In the genomic region with DNA sequence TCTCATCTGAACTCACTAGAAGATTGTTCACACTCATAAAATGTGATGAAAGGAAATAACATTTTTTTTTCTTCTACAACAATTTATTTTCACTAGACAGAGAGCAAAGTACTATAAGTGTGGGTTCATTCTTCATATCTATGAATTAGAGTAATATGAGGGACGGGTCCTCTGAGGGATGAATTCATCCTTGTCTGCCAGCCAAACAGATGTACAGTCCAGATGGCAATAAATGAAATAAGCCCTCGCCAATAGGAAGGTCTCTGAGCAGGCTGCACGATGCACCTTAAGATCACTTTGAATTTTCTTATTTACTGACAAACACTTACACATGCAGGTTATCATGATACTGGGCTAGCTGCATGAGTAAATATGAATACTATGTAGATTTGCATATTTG, we compare ENCODE assay signal across 23 mouse cellular contexts.
A peak's percentile ranks its signal among the peaks of the same experiment; 100 is the strongest.
DNase-seq lines count a peak whose midpoint lies in the region; ATAC-seq and TF ChIP-seq lines count a peak whose summit lies in the region.
"Had no signal": no experiment of that assay in that cellular context is flagged by ENCODE, and none has a peak within 500 bp of the region (broad histone marks: within the 10 kb centered on the region; RNA-seq: fewer than 3 reads in every experiment).

No protein-coding gene starts in this region.

- ATAC-seq in cerebellum, adult (ENCODE audit: insufficient number of reproducible peaks, low FRiP score, low TSS enrichment) = no peak
- peak; percentile 55 for ATAC-seq in forebrain, embryonic 13.5 days
- peak; percentile 82; the same call in 1 of the 2 replicates for ATAC-seq in hindbrain, embryonic 16.5 days
- no peak for ATAC-seq in hindbrain, embryonic 12.5 days (ENCODE audit: low FRiP score)
- ATAC-seq in midbrain, postnatal 0 days (ENCODE audit: low FRiP score) = no peak
- ATAC-seq: activated CD4-positive, CD25-positive, alpha-beta regulatory T cell, adult 4 months; forebrain, embryonic 15.5 days; intestine, postnatal 0 days had no signal

- no peak overlapping the region for H3K4me2 ChIP-seq in forebrain, embryonic 13.5 days
- H3K4me2 ChIP-seq in hindbrain, embryonic 16.5 days (ENCODE audit: low read length) = no peak overlapping the region
- no peak overlapping the region for H3K4me2 ChIP-seq in hindbrain, embryonic 12.5 days (replicated peaks)
- no peak overlapping the region for H3K4me2 ChIP-seq in midbrain, postnatal 0 days (ENCODE audit: low read depth, low read length, poor library complexity, severe bottlenecking)
- H3K4me2 ChIP-seq: embryonic facial prominence, embryonic 12.5 days; embryonic facial prominence, embryonic 15.5 days; forebrain, embryonic 15.5 days; heart, embryonic 11.5 days had no signal

- H3K27ac ChIP-seq in forebrain, embryonic 13.5 days = no peak overlapping the region
- H3K27ac ChIP-seq in forebrain, embryonic 10.5 days = no peak overlapping the region
- H3K27ac ChIP-seq in hindbrain, embryonic 16.5 days (ENCODE audit: low read depth, low read length) = no peak overlapping the region
- no peak overlapping the region for H3K27ac ChIP-seq in hindbrain, embryonic 12.5 days
- H3K27ac ChIP-seq in midbrain, postnatal 0 days (ENCODE audit: low read depth, low read length) = no peak overlapping the region
- no peak overlapping the region for H3K27ac ChIP-seq in midbrain, embryonic 10.5 days (replicated peaks)
- H3K27ac ChIP-seq: embryonic facial prominence, embryonic 12.5 days; embryonic facial prominence, embryonic 15.5 days; forebrain, embryonic 15.5 days; gastrocnemius, adult 2 months had no signal

- WGBS in forebrain, embryonic 13.5 days = 58% methylated on average over 3 of the region's 3 CpGs
- WGBS in forebrain, embryonic 10.5 days = 92% methylated on average over 3 of the region's 3 CpGs
- WGBS in hindbrain, embryonic 16.5 days = 51% methylated on average over 3 of the region's 3 CpGs
- WGBS in hindbrain, embryonic 12.5 days = 76% methylated on average over 3 of the region's 3 CpGs
- WGBS in midbrain, postnatal 0 days = 78% methylated on average over 3 of the region's 3 CpGs
- WGBS in midbrain, embryonic 10.5 days = 92% methylated on average over 3 of the region's 3 CpGs

- H3K27me3 ChIP-seq in forebrain, embryonic 13.5 days = no peaks in the 10 kb centered on the region
- no peaks in the 10 kb centered on the region for H3K27me3 ChIP-seq in forebrain, embryonic 10.5 days (ENCODE audit: poor library complexity, severe bottlenecking)
- no peaks in the 10 kb centered on the region for H3K27me3 ChIP-seq in hindbrain, embryonic 16.5 days (replicated peaks; ENCODE audit: control insufficient read depth, insufficient read depth, low read length)
- H3K27me3 ChIP-seq in hindbrain, embryonic 12.5 days = no peaks in the 10 kb centered on the region
- no peaks in the 10 kb centered on the region for H3K27me3 ChIP-seq in midbrain, postnatal 0 days (ENCODE audit: insufficient read depth, low read length)
- H3K27me3 ChIP-seq in midbrain, embryonic 10.5 days (ENCODE audit: low read depth, poor library complexity, severe bottlenecking) = no peaks in the 10 kb centered on the region
- H3K27me3 ChIP-seq: embryonic facial prominence, embryonic 12.5 days; embryonic facial prominence, embryonic 15.5 days; forebrain, embryonic 15.5 days had no signal

- peak; percentile 70 to 77 for DNase-seq in cerebellum, postnatal 10 days
- DNase-seq in forebrain, embryonic 10.5 days (ENCODE audit: extremely low spot score, low spot score) = no peak
- DNase-seq in midbrain, postnatal 0 days (ENCODE audit: low spot score) = peak; percentile 58
- no peak for DNase-seq in midbrain, embryonic 10.5 days (ENCODE audit: low spot score)
- DNase-seq: adrenal gland, adult 8-10 months; adrenal gland, postnatal 25 days; cerebellum, adult 11 months; cerebellum, adult 2 months; cerebellum, postnatal 25 days; gastrocnemius, adult 2 months; gastrocnemius, postnatal 14 days; heart, adult 11 months; kidney, adult 2 months had no signal

- no peak for TF ChIP-seq CTCF in midbrain, postnatal 0 days (IDR thresholded peaks at IDR 0.05)

- no peaks in the 10 kb centered on the region for H3K9me3 ChIP-seq in forebrain, embryonic 13.5 days (replicated peaks)
- no peaks in the 10 kb centered on the region for H3K9me3 ChIP-seq in forebrain, embryonic 10.5 days
- no peaks in the 10 kb centered on the region for H3K9me3 ChIP-seq in hindbrain, embryonic 16.5 days (ENCODE audit: control insufficient read depth, low read length)
- H3K9me3 ChIP-seq in hindbrain, embryonic 12.5 days (replicated peaks) = no peaks in the 10 kb centered on the region
- H3K9me3 ChIP-seq in midbrain, postnatal 0 days (ENCODE audit: low read length) = no peaks in the 10 kb centered on the region; the same call in 1 of the 2 replicates
- no peaks in the 10 kb centered on the region for H3K9me3 ChIP-seq in midbrain, embryonic 10.5 days (replicated peaks)
- H3K9me3 ChIP-seq: embryonic facial prominence, embryonic 12.5 days; embryonic facial prominence, embryonic 15.5 days; forebrain, embryonic 15.5 days had no signal

- no peaks in the 10 kb centered on the region for H3K36me3 ChIP-seq in forebrain, embryonic 13.5 days (ENCODE audit: poor library complexity, severe bottlenecking)
- H3K36me3 ChIP-seq in forebrain, embryonic 10.5 days (replicated peaks) = no peaks in the 10 kb centered on the region
- no peaks in the 10 kb centered on the region for H3K36me3 ChIP-seq in hindbrain, embryonic 16.5 days (ENCODE audit: control insufficient read depth, insufficient read depth, low read length)
- H3K36me3 ChIP-seq in hindbrain, embryonic 12.5 days = no peaks in the 10 kb centered on the region
- no peaks in the 10 kb centered on the region for H3K36me3 ChIP-seq in midbrain, postnatal 0 days (ENCODE audit: insufficient read depth, low read length)
- no peaks in the 10 kb centered on the region for H3K36me3 ChIP-seq in midbrain, embryonic 10.5 days
- H3K36me3 ChIP-seq: embryonic facial prominence, embryonic 12.5 days; embryonic facial prominence, embryonic 15.5 days; forebrain, embryonic 15.5 days had no signal

- H3K4me1 ChIP-seq in forebrain, embryonic 13.5 days = no peaks in the 10 kb centered on the region
- H3K4me1 ChIP-seq in forebrain, embryonic 10.5 days = no peaks in the 10 kb centered on the region
- no peaks in the 10 kb centered on the region for H3K4me1 ChIP-seq in hindbrain, embryonic 16.5 days (ENCODE audit: control insufficient read depth, insufficient read depth, low read depth, low read length)
- no peaks in the 10 kb centered on the region for H3K4me1 ChIP-seq in hindbrain, embryonic 12.5 days
- H3K4me1 ChIP-seq in midbrain, postnatal 0 days (ENCODE audit: insufficient read depth, low read length) = no peaks in the 10 kb centered on the region
- no peaks in the 10 kb centered on the region for H3K4me1 ChIP-seq in midbrain, embryonic 10.5 days
- H3K4me1 ChIP-seq: embryonic facial prominence, embryonic 12.5 days; embryonic facial prominence, embryonic 15.5 days; forebrain, embryonic 15.5 days had no signal

- no peak overlapping the region for H3K9ac ChIP-seq in forebrain, embryonic 13.5 days
- H3K9ac ChIP-seq in hindbrain, embryonic 16.5 days (ENCODE audit: low read depth, low read length) = no peak overlapping the region
- H3K9ac ChIP-seq in hindbrain, embryonic 12.5 days = no peak overlapping the region
- H3K9ac ChIP-seq in midbrain, postnatal 0 days (replicated peaks; ENCODE audit: low read length, poor library complexity, severe bottlenecking) = no peak overlapping the region
- H3K9ac ChIP-seq: embryonic facial prominence, embryonic 12.5 days; embryonic facial prominence, embryonic 15.5 days; forebrain, embryonic 15.5 days had no signal

- H3K4me3 ChIP-seq in forebrain, embryonic 13.5 days = no peak overlapping the region
- no peak overlapping the region for H3K4me3 ChIP-seq in forebrain, embryonic 10.5 days
- H3K4me3 ChIP-seq in hindbrain, embryonic 16.5 days (ENCODE audit: low read length) = no peak overlapping the region
- H3K4me3 ChIP-seq in hindbrain, embryonic 12.5 days = no peak overlapping the region
- H3K4me3 ChIP-seq in midbrain, postnatal 0 days (ENCODE audit: low read depth, low read length) = no peak overlapping the region
- H3K4me3 ChIP-seq in midbrain, embryonic 10.5 days = no peak overlapping the region
- H3K4me3 ChIP-seq: embryonic facial prominence, embryonic 12.5 days; embryonic facial prominence, embryonic 15.5 days; forebrain, embryonic 15.5 days; gastrocnemius, adult 2 months had no signal

Comparison
In these comparisons a context has a peak if more than half of its experiments do, and no peak if none do; other contexts are left out.
1. DNase-seq: peak in cerebellum, postnatal 10 days (2 of 2) and midbrain, postnatal 0 days (single experiment); none in forebrain, embryonic 10.5 days (single experiment) and midbrain, embryonic 10.5 days (single experiment).
2. ATAC-seq: peak in forebrain, embryonic 13.5 days (single experiment) and hindbrain, embryonic 16.5 days (single experiment); none in cerebellum, adult (single experiment), hindbrain, embryonic 12.5 days (single experiment) and midbrain, postnatal 0 days (single experiment).